Mouse (Mus musculus) bone marrow macrophage, adult 2 months (primary cell): ENCODE results near the gene 2010003K11Rik. TPM values are rescaled to one million over a fixed set of nuclear protein-coding genes. Genes with fewer than 3 reads are reported as not detected.
A peak's percentile ranks its signal among the peaks of the same experiment; 100 is the strongest.

ENCODE experiments used
- H3K27ac ChIP-seq: 2 replicates; pipeline ENCODE4 v1.5.1; 2012; ENCODE audit warnings: low read depth, low read length; ENCODE audit not compliant: insufficient read depth
- H3K4me1 ChIP-seq: 2 replicates; pipeline ENCODE4 v1.6.1; 2012; ENCODE audit warnings: low read length; ENCODE audit not compliant: control insufficient read depth, insufficient read depth
- H3K4me3 ChIP-seq: 2 replicates; pipeline ENCODE4 v1.5.1; 2012; ENCODE audit warnings: mild to moderate bottlenecking, low read length, moderate library complexity; ENCODE audit not compliant: insufficient read depth
- CTCF ChIP-seq: IDR thresholded peaks from 2 replicates; pipeline ENCODE4 v1.5.1; 2012; ENCODE audit warnings: low read depth, mild to moderate bottlenecking, low read length, moderate library complexity
- POLR2A ChIP-seq: IDR thresholded peaks from 2 replicates; pipeline ENCODE4 v1.6.1; 2012; ENCODE audit warnings: mild to moderate bottlenecking, low read depth, low read length, borderline replicate concordance
- polyA plus RNA-seq: library from polyadenylated mRNA; stranded (reverse); fragments of >200 nt; gene quantifications from 2 replicates; pipeline ENCODE4 v1.2.4, GENCODE M21; 2012; ENCODE audit not compliant: missing spikeins, insufficient read depth, insufficient read length

2010003K11Rik gene
- polyA plus RNA-seq, 1 experiment = not detected

DNA sequence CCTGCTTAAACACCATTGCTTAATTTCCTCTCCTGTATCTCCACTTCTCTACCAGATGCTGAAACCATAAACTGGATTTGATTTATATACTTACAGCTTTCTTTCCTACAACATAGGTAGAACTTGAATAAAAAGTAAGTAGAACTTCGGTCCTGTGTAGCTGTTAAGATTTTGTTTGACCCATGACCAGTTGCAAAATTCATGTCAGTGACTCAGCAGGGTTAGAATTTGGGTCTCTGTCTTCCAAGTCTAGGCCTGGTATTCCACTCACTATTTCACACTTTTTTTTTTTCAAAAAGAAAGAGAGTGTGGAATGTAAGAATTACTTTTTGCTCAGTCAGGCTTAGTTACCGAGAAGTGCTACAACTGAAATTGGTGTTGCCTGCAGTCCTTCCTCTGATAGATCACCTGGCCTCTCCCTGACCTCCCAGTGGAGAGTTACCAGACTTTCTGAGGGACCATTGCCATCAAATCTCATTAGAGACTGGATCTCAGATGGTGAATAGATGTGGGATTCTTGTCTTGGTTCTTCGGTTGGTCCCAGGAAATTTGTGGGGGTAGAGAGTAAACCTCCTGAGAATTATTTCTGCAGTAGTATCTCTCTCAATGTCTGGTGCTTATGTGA lies 23.2 kb upstream of the 2010003K11Rik start:
- H3K4me1 ChIP-seq = peaks cover 14% of the 10 kb centered on the region
- H3K27ac ChIP-seq = no peak overlapping the region
- H3K4me3 ChIP-seq = no peak overlapping the region
- TF ChIP-seq CTCF = no peak
- no peak for TF ChIP-seq POLR2A

DNA sequence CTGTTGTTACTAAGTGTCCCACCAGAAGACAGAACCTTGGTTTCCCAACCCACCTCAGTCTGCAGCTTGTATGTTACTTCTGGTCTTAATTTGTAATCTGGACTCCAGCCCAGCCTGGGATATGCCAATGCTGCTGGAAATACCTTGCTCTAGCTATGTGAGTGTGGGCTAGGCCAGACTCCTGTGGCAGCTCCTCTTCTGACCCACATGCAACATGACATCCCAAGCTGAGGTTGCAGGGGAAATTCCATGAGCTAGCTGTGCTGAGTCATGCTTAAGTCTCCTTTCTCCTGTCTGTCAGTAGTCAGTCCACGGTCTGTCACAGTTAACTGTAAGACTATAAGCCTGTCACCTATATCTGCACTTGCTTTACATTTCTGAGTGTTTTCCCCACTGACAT lies 19.1 kb upstream of the 2010003K11Rik start:
- no peak overlapping the region for H3K27ac ChIP-seq

DNA sequence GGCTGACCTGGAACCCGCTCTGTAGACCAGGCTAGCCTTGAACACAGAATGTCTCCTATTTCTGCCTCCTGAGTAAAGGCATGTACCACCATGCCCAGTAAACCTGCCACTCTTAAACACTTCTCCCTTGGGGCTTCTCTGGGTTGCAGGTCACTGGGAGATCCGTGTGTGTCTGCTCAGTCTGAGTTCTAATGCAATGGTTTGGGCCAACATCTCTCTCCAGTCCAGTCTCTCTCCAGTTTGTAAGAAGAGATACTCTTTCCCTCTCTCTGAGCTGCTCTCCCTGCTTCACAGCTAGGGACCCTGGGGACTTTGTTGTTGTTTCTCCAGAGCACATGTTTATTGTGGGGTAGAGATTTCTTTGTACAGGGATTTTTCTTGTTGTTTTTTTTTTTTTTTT lies 17.9 kb upstream of the 2010003K11Rik start:
- TF ChIP-seq POLR2A (no peak), CTCF (no peak)
- no peak overlapping the region for H3K27ac ChIP-seq
- H3K4me3 ChIP-seq = no peak overlapping the region
- H3K4me1 ChIP-seq = peaks cover 14% of the 10 kb centered on the region

More for the DNA sequence above, 19.1 kb upstream of the 2010003K11Rik start:
- peaks cover 18% of the 10 kb centered on the region for H3K4me1 ChIP-seq
- TF ChIP-seq POLR2A = no peak
- no peak for TF ChIP-seq CTCF
- no peak overlapping the region for H3K4me3 ChIP-seq

DNA sequence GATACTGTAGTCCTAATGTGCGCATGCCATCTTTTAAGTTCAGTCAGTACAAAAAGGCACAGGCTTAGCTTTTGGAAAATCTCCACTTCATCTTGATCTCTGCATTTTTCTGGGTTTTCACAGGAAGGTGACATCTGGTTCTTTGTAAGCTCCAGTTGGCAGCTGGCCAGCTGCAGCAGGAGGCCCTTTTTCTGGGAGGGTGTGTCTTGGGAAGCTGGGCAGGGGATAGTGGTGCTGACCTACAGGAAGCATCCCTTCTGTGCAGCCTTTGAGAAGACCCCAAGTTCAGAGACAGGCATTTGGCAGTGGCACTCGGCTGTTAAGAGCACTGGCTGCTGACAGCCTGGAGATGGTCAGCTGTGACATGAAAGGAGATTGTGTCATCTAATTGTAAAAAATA lies 17.4 kb upstream of the 2010003K11Rik start:
- Histone ChIP-seq H3K4me3 (no peak overlapping the region), H3K27ac (no peak overlapping the region), H3K4me1 (peaks cover 16% of the 10 kb centered on the region)
- TF ChIP-seq CTCF = no peak
- no peak for TF ChIP-seq POLR2A

DNA sequence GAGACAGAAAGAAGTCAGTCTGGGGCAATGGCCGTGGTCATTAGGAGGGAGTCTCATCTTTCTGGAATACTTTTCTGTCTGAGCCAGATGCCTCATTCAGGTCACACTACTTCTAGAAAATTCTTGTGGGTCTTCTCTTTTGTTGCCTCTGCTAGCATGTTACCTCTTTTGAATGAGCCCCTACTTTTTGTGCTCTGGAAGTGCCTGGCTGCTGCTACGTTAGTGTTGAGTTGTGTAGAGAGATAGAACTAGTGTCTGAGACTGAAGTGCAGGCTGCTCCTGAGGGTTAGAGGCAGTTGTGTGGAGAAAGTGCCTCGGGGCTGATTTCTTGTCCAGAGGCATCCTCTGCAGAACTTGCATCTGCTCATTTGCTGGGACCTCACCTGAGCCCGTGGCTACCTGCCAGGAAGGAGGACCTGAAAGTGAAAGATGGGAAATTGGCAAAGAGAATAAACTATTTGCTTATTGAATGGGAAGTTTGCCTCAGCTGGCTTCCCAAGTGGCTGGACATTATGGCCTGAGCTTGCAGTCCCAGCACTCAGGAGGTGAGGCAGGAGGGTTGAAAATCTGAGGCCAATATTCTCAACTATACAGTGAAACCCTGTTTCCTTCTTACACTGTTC lies 15.0 kb upstream of the 2010003K11Rik start:
- Histone ChIP-seq H3K4me3 (no peak overlapping the region), H3K27ac (no peak overlapping the region), H3K4me1 (peaks cover 14% of the 10 kb centered on the region)
- TF ChIP-seq CTCF (no peak), POLR2A (no peak)

DNA sequence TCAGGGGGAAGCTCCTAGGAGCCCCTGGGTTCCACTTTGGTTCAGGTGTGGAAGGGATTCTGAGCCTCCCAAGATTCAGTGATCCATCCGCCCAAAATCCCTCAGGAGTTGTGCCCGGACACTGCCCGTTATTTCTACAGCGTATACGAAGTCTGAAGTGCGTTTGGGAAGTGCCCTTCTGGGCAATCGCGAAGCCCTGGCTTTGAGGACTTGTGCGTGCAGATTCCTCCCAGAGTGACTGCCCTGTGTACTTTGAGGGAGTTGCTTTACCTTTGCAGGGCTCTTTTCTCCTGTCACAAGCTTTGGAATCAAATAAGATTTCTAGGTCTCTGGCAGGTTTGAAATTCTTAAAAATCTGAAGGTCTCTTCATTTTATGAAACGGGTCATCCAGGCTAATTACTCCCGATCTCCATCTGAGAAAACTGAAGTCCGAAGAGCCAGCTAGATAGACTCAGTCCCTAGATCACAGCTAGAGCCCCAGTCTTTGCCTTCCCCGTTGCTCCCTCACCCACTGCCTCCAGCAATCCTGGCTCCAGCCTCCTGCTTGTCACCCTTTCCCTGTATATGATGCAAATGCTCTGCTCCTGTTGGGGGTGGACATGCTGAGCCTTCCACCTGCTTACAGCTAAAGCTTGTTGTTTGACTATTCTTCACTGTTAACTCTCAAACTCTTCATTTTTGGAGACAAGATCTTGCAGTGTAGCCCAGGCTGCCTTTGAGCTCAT lies 12.9 kb upstream of the 2010003K11Rik start:
- H3K27ac ChIP-seq = no peak overlapping the region
- H3K4me3 ChIP-seq = peak overlapping the region; percentile 76
- TF ChIP-seq CTCF (no peak), POLR2A (no peak)
- H3K4me1 ChIP-seq = peaks cover 5% of the 10 kb centered on the region

DNA sequence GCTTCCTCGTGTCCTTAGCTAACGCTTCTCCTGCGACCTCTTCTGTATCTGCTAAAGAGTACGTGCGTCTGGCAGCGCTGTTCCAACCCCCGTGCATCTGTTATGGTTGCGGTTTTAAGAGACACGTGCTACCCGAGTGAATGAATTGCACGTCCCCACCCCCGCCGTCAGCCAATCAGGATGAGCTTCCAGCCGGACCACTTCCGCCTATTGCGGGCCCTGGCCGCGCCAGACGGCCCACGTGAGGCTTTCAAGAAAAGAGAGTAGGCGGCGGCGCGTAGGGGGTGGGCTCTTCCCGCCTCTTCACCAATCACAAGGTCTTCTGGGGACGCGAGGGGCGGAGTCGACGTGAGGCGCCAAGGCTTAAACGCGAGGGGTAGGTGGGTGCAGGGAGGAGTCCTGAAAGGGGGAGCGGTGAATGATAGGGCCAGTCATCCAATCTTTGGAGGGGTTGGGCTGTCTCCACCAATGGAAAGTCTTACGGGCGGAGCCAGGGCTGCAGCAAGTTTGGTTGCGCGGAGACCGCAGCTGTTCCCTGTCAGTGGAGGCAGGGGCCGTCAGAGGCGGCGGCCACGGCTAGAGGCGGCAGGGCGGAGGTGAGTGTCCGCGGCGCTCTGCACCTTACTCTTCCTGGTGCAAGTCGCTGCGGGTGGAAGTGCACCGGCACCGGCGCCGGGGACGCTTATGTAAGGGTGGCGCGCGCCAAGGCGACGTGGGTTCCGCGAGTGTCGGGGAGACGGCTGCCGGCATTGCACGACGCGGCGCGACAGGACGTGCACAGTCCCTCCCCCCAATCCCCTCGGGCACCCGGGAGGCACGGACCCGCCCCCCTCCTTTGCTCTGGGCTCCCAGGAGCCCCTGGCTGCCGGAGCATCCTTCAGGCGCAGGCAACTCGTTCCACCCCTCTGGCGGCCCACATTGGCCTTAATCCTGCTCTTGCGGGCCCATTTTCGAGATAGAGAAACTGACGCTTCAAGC lies 11.9 kb upstream of the 2010003K11Rik start, which contains the start of gene Pcx:
TSS of gene Pcx (plus strand) at position 487 of the 978 bp plus-strand sequence.
- Histone ChIP-seq H3K4me1 (peaks cover 2% of the 10 kb centered on the region; the same call in 1 of the 2 replicates), H3K4me3 (peak within 1 kb of the TSS; percentile 76), H3K27ac (no peak within 1 kb of the TSS)
- TF ChIP-seq CTCF = no peak
- no peak for TF ChIP-seq POLR2A

DNA sequence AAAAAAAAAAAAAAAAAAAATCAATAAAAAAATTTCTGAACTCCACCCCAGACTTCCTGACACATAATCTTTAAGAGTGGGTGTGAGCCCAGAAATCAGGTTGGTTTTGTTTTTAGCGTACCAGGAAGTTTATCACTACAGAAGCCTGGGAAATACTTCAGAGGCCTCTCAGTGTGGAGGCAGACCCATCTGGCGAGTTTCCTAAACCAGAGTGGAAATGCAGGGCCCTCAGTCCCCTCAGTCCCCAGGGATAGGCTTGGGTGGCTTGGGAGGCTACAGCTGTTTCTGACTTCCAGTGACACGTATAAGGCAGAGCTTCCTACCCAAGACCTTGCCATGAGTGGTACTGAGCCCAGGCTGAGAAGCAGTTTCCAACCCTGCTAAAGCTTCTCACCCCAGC lies 9.4 kb upstream of the 2010003K11Rik start:
- TF ChIP-seq CTCF (no peak), POLR2A (no peak)
- H3K4me3 ChIP-seq = no peak overlapping the region
- H3K27ac ChIP-seq = no peak overlapping the region
- H3K4me1 ChIP-seq = peaks cover 2% of the 10 kb centered on the region; the same call in 1 of the 2 replicates

DNA sequence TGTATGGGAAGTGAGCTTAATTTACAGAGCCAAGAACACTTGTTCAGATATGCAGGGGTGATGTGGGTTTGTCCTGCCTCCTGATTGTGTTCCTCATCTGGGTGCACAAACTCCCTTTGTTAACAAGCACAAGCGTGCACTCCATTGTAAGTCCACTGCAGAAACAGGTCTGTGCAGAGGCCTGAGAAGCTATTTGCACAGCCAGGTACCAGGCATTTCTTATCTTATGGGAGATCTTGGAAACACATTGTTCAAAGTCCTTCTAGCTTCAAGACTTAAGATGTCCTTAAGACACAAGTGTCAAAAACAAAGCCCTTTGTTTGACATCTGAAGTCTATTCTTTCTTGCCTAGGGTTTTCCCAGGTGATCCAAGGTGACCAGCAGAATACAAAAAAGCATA lies 6.4 kb upstream of the 2010003K11Rik start:
- H3K27ac ChIP-seq = no peak overlapping the region
- no peaks in the 10 kb centered on the region for H3K4me1 ChIP-seq
- no peak overlapping the region for H3K4me3 ChIP-seq
- TF ChIP-seq POLR2A (no peak), CTCF (no peak)
